Mouse (Mus musculus) embryonic facial prominence, embryonic 10.5 days (tissue): ENCODE measurements around the gene Ankrd34b. TPM values are rescaled to one million over a fixed set of nuclear protein-coding genes. Genes with fewer than 3 reads are reported as not detected.

ENCODE experiments used
- DNase-seq: peaks from one replicate; pipeline ENCODE4 v3.0.0-alpha.2; 2017; ENCODE audit warnings: low spot score
- H3K27ac ChIP-seq: fragments of 300-500 bp; sonication (generic); replicated peaks from 2 replicates; pipeline ENCODE4 v1.5.1; 2016; ENCODE audit warnings: mild to moderate bottlenecking
- H3K27me3 ChIP-seq: fragments of 300-500 bp; sonication (generic); replicated peaks from 2 replicates; pipeline ENCODE4 v1.6.1; 2016; ENCODE audit warnings: low read depth, mild to moderate bottlenecking; ENCODE audit not compliant: poor library complexity, severe bottlenecking
- H3K36me3 ChIP-seq: fragments of 300-500 bp; sonication (generic); replicated peaks from 2 replicates; pipeline ENCODE4 v1.6.1; 2016; ENCODE audit warnings: mild to moderate bottlenecking, moderate library complexity
- H3K4me1 ChIP-seq: fragments of 300-500 bp; sonication (generic); 2 replicates; pipeline ENCODE4 v1.6.1; 2016
- H3K4me3 ChIP-seq: fragments of 300-500 bp; sonication (generic); 2 replicates; pipeline ENCODE4 v1.5.1; 2016; ENCODE audit warnings: mild to moderate bottlenecking, moderate library complexity
- H3K9me3 ChIP-seq: fragments of 300-500 bp; sonication (generic); 2 replicates; pipeline ENCODE4 v1.6.1; 2016; ENCODE audit warnings: mild to moderate bottlenecking
- WGBS: fragments of 180-500 bp; shearing (Covaris S2); methylation state at CpG from one replicate; pipeline ENCODE4 v1.1.7; 2016; 5-methylcytosine and 5-hydroxymethylcytosine counted together
- polyA plus RNA-seq: library from polyadenylated mRNA; unstranded; fragments of >200 nt; fragmentation: Nextera tagmentation; extraction: Ambion mirVana; gene quantifications from 2 replicates; pipeline ENCODE4 v1.2.1, GENCODE M21; 2016

Ankrd34b gene
- polyA plus RNA-seq, 1 experiment from 2014 or later = not detected

DNA sequence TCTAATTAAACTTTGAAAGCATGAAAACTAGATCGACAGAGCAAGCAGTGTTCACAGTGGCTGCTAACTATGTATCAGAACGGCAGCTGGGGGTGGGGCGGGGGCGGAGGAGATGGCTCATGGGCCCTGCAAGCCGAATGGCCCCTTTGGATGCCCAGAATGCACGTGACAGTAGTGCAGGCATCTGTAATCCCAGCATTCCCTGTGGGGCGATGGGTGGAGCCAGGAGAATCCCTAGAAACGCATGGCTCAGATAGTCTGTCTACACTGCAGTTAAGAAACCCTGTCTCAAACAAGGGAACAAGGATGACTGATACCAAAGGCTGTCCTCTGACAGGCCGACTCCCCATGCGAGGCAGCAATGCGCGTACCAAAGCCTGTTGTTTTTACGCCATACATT is 14.6 kb downstream of the Ankrd34b start:
- no peak for DNase-seq
- no peaks in the 10 kb centered on the region for H3K9me3 ChIP-seq

DNA sequence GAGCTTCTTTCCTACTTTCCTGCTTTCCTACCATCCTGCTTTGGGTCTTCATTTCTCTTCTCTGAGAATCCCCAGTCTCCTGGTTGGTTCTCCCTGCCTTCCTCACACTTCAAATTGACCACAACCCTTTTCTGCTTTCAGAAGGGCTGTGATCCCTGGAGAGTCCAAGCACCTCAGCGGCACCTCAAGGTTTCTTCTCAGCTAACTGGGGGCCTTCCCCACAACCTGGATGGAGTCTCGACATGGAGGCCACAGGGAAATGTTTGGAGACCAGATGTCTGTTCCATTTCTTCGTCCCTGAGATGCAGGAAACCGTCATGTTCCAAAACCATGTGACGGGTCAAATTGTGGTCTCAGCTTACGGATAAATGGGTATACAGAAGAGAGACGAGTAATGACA is 21.2 kb downstream of the Ankrd34b start:
- no peaks in the 10 kb centered on the region for H3K9me3 ChIP-seq
- no peaks in the 10 kb centered on the region for H3K36me3 ChIP-seq
- 92% methylated on average over 7 of the region's 7 CpGs for WGBS
- no peak for DNase-seq
- no peak overlapping the region for H3K27ac ChIP-seq
- H3K27me3 ChIP-seq = no peaks in the 10 kb centered on the region
- no peak overlapping the region for H3K4me3 ChIP-seq
- no peaks in the 10 kb centered on the region for H3K4me1 ChIP-seq

More for the DNA sequence above, 14.6 kb downstream of the Ankrd34b start:
- Histone ChIP-seq H3K4me1 (no peaks in the 10 kb centered on the region), H3K36me3 (no peaks in the 10 kb centered on the region), H3K27ac (no peak overlapping the region), H3K4me3 (no peak overlapping the region), H3K27me3 (no peaks in the 10 kb centered on the region)
- 78% methylated on average over 13 of the region's 13 CpGs for WGBS

DNA sequence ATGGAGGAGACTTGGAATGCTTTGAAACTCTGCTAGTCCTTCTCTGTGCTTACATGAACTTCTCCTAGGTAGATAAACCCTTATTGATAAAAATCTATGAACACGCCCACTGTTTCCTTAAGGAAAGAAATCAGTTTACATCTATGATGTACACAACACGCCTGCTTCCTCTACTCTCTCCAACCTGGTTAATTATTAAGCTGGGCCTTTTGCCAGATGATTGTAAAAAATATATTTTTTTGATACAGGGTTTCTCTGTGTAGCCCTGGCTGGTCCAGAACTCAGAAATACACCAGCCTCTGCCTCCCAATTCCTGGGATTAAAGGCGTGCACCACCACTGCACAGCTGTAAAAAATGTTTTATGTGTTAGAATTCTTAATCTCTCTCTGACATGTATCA is 39.0 kb downstream of the Ankrd34b start:
- Histone ChIP-seq H3K27ac (no peak overlapping the region), H3K4me1 (no peaks in the 10 kb centered on the region), H3K4me3 (no peak overlapping the region), H3K36me3 (peaks cover 3% of the 10 kb centered on the region; the same call in 1 of the 2 replicates), H3K27me3 (no peaks in the 10 kb centered on the region), H3K9me3 (no peaks in the 10 kb centered on the region)
- no peak for DNase-seq
- 92% methylated on average over 3 of the region's 3 CpGs for WGBS

DNA sequence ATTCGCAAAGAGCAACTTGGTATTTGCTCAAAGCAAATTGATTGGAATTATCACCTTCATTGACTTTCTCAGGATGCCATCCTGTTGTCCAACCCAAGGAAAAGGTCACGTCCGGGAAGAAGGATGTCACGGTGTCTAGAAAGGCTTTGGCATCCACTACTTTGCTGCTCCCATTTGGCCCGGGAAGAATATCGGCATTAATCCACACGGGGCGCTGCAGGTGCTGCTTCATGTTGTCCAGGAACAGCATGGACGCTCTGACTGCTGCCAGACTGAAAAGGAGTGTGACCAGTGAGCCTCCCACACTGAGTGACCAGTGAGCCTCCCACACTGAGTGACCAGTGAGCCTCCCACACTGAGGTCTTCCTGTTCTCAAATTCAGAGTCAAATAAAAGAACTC is 42.2 kb downstream of the Ankrd34b start:
- H3K4me3 ChIP-seq = no peak overlapping the region
- no peaks in the 10 kb centered on the region for H3K9me3 ChIP-seq
- peaks cover 3% of the 10 kb centered on the region; the same call in 1 of the 2 replicates for H3K36me3 ChIP-seq
- no peaks in the 10 kb centered on the region for H3K27me3 ChIP-seq
- WGBS = 77% methylated on average over 9 of the region's 9 CpGs
- no peak for DNase-seq
- H3K4me1 ChIP-seq = no peaks in the 10 kb centered on the region
- H3K27ac ChIP-seq = no peak overlapping the region

DNA sequence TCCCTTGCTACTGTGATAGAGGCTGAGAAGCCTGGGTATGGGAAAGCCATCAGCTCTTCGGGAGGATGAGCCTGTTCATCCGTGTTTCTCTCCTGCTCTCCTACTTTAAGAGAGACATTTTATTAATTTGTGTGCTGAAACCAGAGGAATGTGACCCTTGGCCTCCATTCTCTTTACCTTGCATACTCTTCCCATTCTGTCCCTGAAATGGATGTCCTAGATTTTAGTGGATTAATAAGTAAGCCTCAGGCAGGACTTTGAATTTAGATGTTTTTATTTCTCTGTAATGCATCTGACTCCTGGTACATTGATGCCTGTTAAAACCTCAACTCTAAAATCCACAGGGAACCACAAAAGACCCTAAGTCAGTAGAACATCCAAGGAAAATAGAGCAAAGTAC is 43.7 kb downstream of the Ankrd34b start:
- Histone ChIP-seq H3K4me3 (no peak overlapping the region), H3K36me3 (peaks cover 3% of the 10 kb centered on the region; the same call in 1 of the 2 replicates), H3K4me1 (no peaks in the 10 kb centered on the region), H3K27me3 (no peaks in the 10 kb centered on the region), H3K27ac (no peak overlapping the region), H3K9me3 (no peaks in the 10 kb centered on the region)
- DNase-seq = no peak
- 84% methylated on average over 2 of the region's 2 CpGs for WGBS

DNA sequence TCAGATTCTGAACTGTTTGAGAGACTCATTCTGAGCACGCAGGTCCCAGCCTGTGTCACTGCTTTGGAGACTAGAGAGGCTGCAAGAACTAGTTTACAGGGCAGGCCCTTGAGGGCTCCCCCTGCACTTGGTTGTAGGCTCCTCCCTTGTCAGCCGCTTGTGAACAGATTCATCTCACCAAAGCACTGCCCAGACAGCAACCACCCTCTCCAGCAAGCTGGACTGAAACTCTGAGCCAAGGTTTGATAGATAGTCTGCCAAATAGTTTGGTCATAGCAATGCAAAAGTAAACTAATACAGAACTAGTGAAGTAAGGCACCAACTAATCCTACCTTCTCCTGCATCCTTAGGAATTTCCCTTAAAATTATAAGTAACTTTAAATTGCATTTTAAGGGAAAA is 44.5 kb downstream of the Ankrd34b start:
- WGBS = 70% methylated on average over 2 of the region's 2 CpGs
- no peaks in the 10 kb centered on the region for H3K9me3 ChIP-seq
- H3K27me3 ChIP-seq = no peaks in the 10 kb centered on the region
- H3K4me1 ChIP-seq = no peaks in the 10 kb centered on the region
- no peak overlapping the region for H3K4me3 ChIP-seq
- peaks cover 3% of the 10 kb centered on the region; the same call in 1 of the 2 replicates for H3K36me3 ChIP-seq
- no peak overlapping the region for H3K27ac ChIP-seq
- DNase-seq = no peak

DNA sequence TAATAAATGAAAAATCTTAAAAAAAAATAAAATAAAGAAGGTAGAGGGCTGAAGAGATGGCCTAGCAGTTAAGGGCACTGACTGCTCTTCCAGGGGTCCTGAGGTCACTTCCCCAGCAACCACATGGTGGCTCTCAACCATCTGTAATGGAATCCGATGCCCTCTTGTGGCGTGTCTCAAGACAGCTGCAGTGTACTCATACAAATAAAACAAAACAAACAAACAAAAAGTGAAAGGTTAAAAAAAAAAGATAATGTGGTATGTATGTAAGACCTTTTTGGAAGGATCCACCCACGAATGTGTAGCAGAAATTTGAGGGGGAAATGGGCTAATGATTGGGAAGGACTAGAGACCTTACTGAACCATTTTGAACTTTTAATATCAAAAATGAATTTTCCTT is 57.7 kb downstream of the Ankrd34b start:
- Histone ChIP-seq H3K27ac (peak overlapping the region; percentile 83; the same call in 1 of the 2 replicates), H3K36me3 (no peaks in the 10 kb centered on the region), H3K9me3 (no peaks in the 10 kb centered on the region), H3K4me3 (peak overlapping the region; percentile 58), H3K27me3 (no peaks in the 10 kb centered on the region), H3K4me1 (no peaks in the 10 kb centered on the region)
- 7% methylated on average over 3 of the region's 3 CpGs for WGBS
- peak; percentile 51 for DNase-seq

DNA sequence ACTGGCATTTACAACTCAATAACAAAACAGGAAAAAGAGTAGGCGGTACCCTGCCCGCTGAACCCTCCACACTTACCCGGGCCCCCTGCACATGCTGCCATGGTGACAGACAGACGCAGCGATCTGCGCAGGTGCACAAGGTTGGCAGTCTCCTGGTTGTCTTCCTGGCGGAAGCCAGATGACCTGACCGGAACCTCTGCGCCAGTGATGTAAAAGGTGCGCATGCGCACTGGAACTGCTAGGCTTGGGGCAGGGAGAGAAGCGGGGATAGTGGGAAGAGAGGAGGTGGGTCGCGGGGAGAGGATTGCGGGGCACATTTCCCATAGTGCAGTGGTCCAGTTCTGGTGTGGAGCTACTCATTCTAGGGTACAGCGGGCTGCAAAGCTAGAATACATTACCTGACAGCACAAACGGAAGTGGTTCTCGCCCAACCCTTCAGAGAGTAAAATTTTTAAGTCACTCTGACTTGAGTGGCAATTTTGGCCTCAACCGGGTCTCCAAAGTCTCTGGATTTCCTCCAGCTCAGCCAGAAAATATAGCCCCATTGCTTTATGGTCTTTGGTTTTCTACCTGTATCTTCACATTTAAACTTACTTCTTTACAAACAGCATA is 58.3 kb downstream of the Ankrd34b start, which contains the start of gene Fam151b:
Gene Fam151b, minus strand, starts transcription at position 164 of the 612 bp plus-strand sequence.
- peak; percentile 94 for DNase-seq
- H3K36me3 ChIP-seq = no peaks in the 10 kb centered on the region
- 8% methylated on average over 19 of the region's 19 CpGs for WGBS
- H3K27me3 ChIP-seq = no peaks in the 10 kb centered on the region
- H3K27ac ChIP-seq = peak within 1 kb of the TSS; percentile 83
- H3K4me1 ChIP-seq = no peaks in the 10 kb centered on the region
- H3K4me3 ChIP-seq = peak within 1 kb of the TSS; percentile 58
- no peaks in the 10 kb centered on the region for H3K9me3 ChIP-seq

DNA sequence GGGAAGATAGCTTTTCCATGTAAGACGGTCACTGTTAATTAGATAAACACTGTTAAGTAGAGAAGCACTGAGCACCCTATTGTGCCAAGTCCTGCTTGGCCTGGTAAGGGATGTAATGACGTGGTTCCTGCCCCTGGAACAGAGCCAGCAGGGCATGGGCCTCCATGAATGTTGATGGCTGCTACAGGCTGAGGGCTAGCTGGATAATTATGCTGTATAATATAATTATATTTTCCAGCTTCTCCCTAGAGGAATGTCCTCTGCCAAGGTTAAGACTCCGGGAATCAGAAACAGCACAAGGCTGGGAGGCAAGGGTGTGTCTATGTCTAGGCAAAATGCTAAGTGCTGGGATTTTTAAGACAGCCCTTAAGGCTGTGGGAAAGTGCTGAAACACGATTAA is 65.1 kb downstream of the Ankrd34b start:
- Histone ChIP-seq H3K27ac (no peak overlapping the region), H3K36me3 (peaks cover 51% of the 10 kb centered on the region), H3K4me1 (no peaks in the 10 kb centered on the region), H3K4me3 (no peak overlapping the region), H3K27me3 (no peaks in the 10 kb centered on the region), H3K9me3 (no peaks in the 10 kb centered on the region)
- DNase-seq = no peak
- 81% methylated on average over 4 of the region's 4 CpGs for WGBS

Other genes with a start within 250 kb of the Ankrd34b start
- gene Gm20379, start 119.9 kb upstream of the Ankrd34b start, polyA plus RNA-seq = 0.72 and 1.4 TPM in 2 replicates
- 27.0 and 27.5 TPM in 2 replicates for gene Dhfr, start 71.2 kb upstream of the Ankrd34b start, polyA plus RNA-seq
- gene Msh3, start 70.9 kb upstream of the Ankrd34b start, polyA plus RNA-seq = 34.5 and 34.9 TPM in 2 replicates
- gene Fam151b, start 58.1 kb downstream of the Ankrd34b start, polyA plus RNA-seq = 0.12 TPM in 1 of 2 replicates, not detected in the other
- 11.7 and 12.2 TPM in 2 replicates for gene Zfyve16, start 105.0 kb downstream of the Ankrd34b start, polyA plus RNA-seq
- gene Spz1, start 150.3 kb downstream of the Ankrd34b start, polyA plus RNA-seq = not detected in 2 replicates
- gene Serinc5, start 185.2 kb downstream of the Ankrd34b start, polyA plus RNA-seq = 11.6 TPM in 2 replicates